Mouse (Mus musculus): ENCODE results near the gene Creb3. TPM values are rescaled to one million over a fixed set of nuclear protein-coding genes. Genes with fewer than 3 reads are reported as not detected.

The Creb3 gene
- total RNA-seq (2023; ENCODE audit: inconsistent age): 55.9 to 68.9 TPM (median 66.5 TPM) in 4 replicates

GRCm38 (mm10) chr4:43561997-43562768, at the start of gene Creb3, which contains the start of gene Tln1:
Gene Creb3 (plus strand): TSS chr4:43562332.
Gene Tln1 (minus strand): TSS chr4:43562691.

GRCm38 (mm10) chr4:43578376-43579204, 16.5 kb downstream of the Creb3 start, which contains the start of the genes Rgp1 and Gba2:
Gene Rgp1 (plus strand): TSS chr4:43578715.
Gene Gba2 (minus strand): TSS chr4:43578873.

GRCm38 (mm10) chr4:43584444-43585416, 22.6 kb downstream of the Creb3 start, which contains the start of gene Msmp:
Gene Msmp (minus strand): TSS chr4:43584494.

Other genes with a start within 250 kb of the Creb3 start
- 1.0 to 1.5 TPM in 2 of 4 replicates, not detected in the others for gene Rusc2, start 180.4 kb upstream of the Creb3 start, total RNA-seq (2023; ENCODE audit: inconsistent age)
- not detected in 4 replicates for gene Fam166b, start 133.2 kb upstream of the Creb3 start, total RNA-seq (2023; ENCODE audit: inconsistent age)
- 50.3 to 68.1 TPM (median 63.1 TPM) in 4 replicates for gene Tesk1, start 120.4 kb upstream of the Creb3 start, total RNA-seq (2023; ENCODE audit: inconsistent age)
- gene Cd72, start 107.7 kb upstream of the Creb3 start, total RNA-seq (2023; ENCODE audit: inconsistent age): 506 to 604 TPM (median 560 TPM) in 4 replicates
- gene Sit1, start 78.6 kb upstream of the Creb3 start, total RNA-seq (2023; ENCODE audit: inconsistent age): 10.9 to 17.2 TPM (median 13.9 TPM) in 4 replicates
- 28.7 to 35.4 TPM (median 30.0 TPM) in 4 replicates for gene Ccdc107, start 69.4 kb upstream of the Creb3 start, total RNA-seq (2023; ENCODE audit: inconsistent age)
- gene Arhgef39, start 62.6 kb upstream of the Creb3 start, total RNA-seq (2023; ENCODE audit: inconsistent age): 1.3 to 3.6 TPM (median 2.6 TPM) in 4 replicates
- 0.84 to 1.4 TPM in 2 of 4 replicates, not detected in the others for gene Car9, start 55.4 kb upstream of the Creb3 start, total RNA-seq (2023; ENCODE audit: inconsistent age)
- gene Tpm2, start 38.6 kb upstream of the Creb3 start, total RNA-seq (2023; ENCODE audit: inconsistent age): 0.58 to 0.93 TPM (median 0.66 TPM) in 3 of 4 replicates, not detected in the other
- 271 to 299 TPM (median 289 TPM) in 4 replicates for gene Tln1, start 359 bp downstream of the Creb3 start, total RNA-seq (2023; ENCODE audit: inconsistent age)
- 41.6 to 56.1 TPM (median 42.0 TPM) in 4 replicates for gene Rgp1, start 16.4 kb downstream of the Creb3 start, total RNA-seq (2023; ENCODE audit: inconsistent age)
- gene Gba2, start 16.5 kb downstream of the Creb3 start, total RNA-seq (2023; ENCODE audit: inconsistent age): 43.0 to 48.3 TPM (median 45.3 TPM) in 4 replicates
- not detected in 4 replicates for gene Msmp, start 22.2 kb downstream of the Creb3 start, total RNA-seq (2023; ENCODE audit: inconsistent age)
- gene Npr2, start 69.6 kb downstream of the Creb3 start, total RNA-seq (2023; ENCODE audit: inconsistent age): 0.80 to 4.4 TPM (median 1.3 TPM) in 4 replicates
- not detected in 4 replicates for gene Spag8, start 91.3 kb downstream of the Creb3 start, total RNA-seq (2023; ENCODE audit: inconsistent age)
- gene Hint2, start 94.1 kb downstream of the Creb3 start, total RNA-seq (2023; ENCODE audit: inconsistent age): 13.0 to 19.8 TPM (median 15.5 TPM) in 4 replicates
- gene Tmem8b, start 106.6 kb downstream of the Creb3 start, total RNA-seq (2023; ENCODE audit: inconsistent age): 2.0 to 3.4 TPM (median 2.9 TPM) in 4 replicates
- 0.18 TPM in 1 of 4 replicates, not detected in the others for gene Fam221b, start 106.8 kb downstream of the Creb3 start, total RNA-seq (2023; ENCODE audit: inconsistent age)
- not detected in 4 replicates for gene Olfr70, start 138.5 kb downstream of the Creb3 start, total RNA-seq (2023; ENCODE audit: inconsistent age)
- not detected in 4 replicates for gene Olfr71, start 147.9 kb downstream of the Creb3 start, total RNA-seq (2023; ENCODE audit: inconsistent age)
- not detected in 4 replicates for gene Hrct1, start 164.9 kb downstream of the Creb3 start, total RNA-seq (2023; ENCODE audit: inconsistent age)
- not detected in 4 replicates for gene Spaar, start 167.7 kb downstream of the Creb3 start, total RNA-seq (2023; ENCODE audit: inconsistent age)
- gene Olfr159, start 208.7 kb downstream of the Creb3 start, total RNA-seq (2023; ENCODE audit: inconsistent age): not detected in 4 replicates